Mouse (Mus musculus): ENCODE measurements around the gene Cacna2d3. TPM values are rescaled to one million over a fixed set of nuclear protein-coding genes. Genes with fewer than 3 reads are reported as not detected.
A peak's percentile ranks its signal among the peaks of the same experiment; 100 is the strongest.

Gene Cacna2d3
- polyA plus RNA-seq, 1 experiment from 2014 or later: 0.06 TPM

GRCm38 (mm10) chr14:29433076-29433714 is 288.5 kb downstream of the Cacna2d3 start:
- TF ChIP-seq CTCF (IDR thresholded peaks at IDR 0.05): no peak
- ATAC-seq (no peak), DNase-seq (ENCODE audit: low read depth, low spot score) (no peak)
- POLR2A ChIA-PET: no interaction called here
- CTCF ChIA-PET: interaction anchor here (1.1 kb wide), 1 partner anchor 12 kb away, joined by 3 read pairs; no protein-coding TSS in a partner anchor
- in situ Hi-C loops (cut with MboI; ENCODE audit: low pct_unique_long_range_greater_than_20kb): loop anchor here (25.0 kb wide), 2 partner anchors 504 to 1346 kb away; no protein-coding TSS in a partner anchor
- H3K27me3 ChIP-seq: peaks cover 4% of the 10 kb centered on the region

- ATAC-seq (no peak), DNase-seq (ENCODE audit: low read depth, low spot score) (no peak)
- peaks cover 4% of the 10 kb centered on the region for H3K27me3 ChIP-seq
- no peak for TF ChIP-seq CTCF (IDR thresholded peaks at IDR 0.05)
- in situ Hi-C loops (cut with MboI; ENCODE audit: low pct_unique_long_range_greater_than_20kb): loop anchor here (25.0 kb wide), 2 partner anchors 508 to 1342 kb away; no protein-coding TSS in a partner anchor
- ChIA-PET CTCF (interaction anchor here (1.2 kb wide), 1 partner anchor 74 kb away, joined by 3 read pairs; no protein-coding TSS in a partner anchor), POLR2A (interaction anchor here (0.7 to 1.2 kb wide), 2 partner anchors 79 to 609 kb away, joined by 4 read pairs; no protein-coding TSS in a partner anchor)
These were observed 291.9 kb downstream of the Cacna2d3 start for GRCm38 (mm10) chr14:29429788-29430187.

- ChIA-PET CTCF (no interaction called here), POLR2A (no interaction called here)
- DNase-seq (ENCODE audit: low read depth, low spot score) (no peak), ATAC-seq (no peak)
- H3K27me3 ChIP-seq: peaks cover 7% of the 10 kb centered on the region
- in situ Hi-C loops (cut with MboI; ENCODE audit: low pct_unique_long_range_greater_than_20kb): loop anchor here (25.0 kb wide), 2 partner anchors 512 to 1338 kb away; no protein-coding TSS in a partner anchor
- no peak for TF ChIP-seq CTCF (IDR thresholded peaks at IDR 0.05)
These were observed 296.0 kb downstream of the Cacna2d3 start for GRCm38 (mm10) chr14:29425666-29426065.

- CTCF ChIA-PET: interaction anchor here (0.8 to 1.3 kb wide), 2 partner anchors 12 to 13 kb away, joined by 3 read pairs; no protein-coding TSS in a partner anchor
- TF ChIP-seq CTCF (IDR thresholded peaks at IDR 0.05): no peak
- ATAC-seq (no peak), DNase-seq (ENCODE audit: low read depth, low spot score) (no peak)
- POLR2A ChIA-PET: no interaction called here
- in situ Hi-C loops (cut with MboI; ENCODE audit: low pct_unique_long_range_greater_than_20kb): loop anchor here (25.0 kb wide), 2 partner anchors 512 to 1338 kb away; no protein-coding TSS in a partner anchor
- peaks cover 7% of the 10 kb centered on the region for H3K27me3 ChIP-seq
These were observed 296.5 kb downstream of the Cacna2d3 start for GRCm38 (mm10) chr14:29425208-29425607.

GRCm38 (mm10) chr14:29405878-29406165 is 315.8 kb downstream of the Cacna2d3 start:
- DNase-seq (ENCODE audit: low read depth, low spot score): no peak
- POLR2A ChIA-PET: no interaction called here
- CTCF ChIA-PET: interaction anchor here (1.5 kb wide), 1 partner anchor 9 kb away, joined by 3 read pairs; no protein-coding TSS in a partner anchor
- no peak for TF ChIP-seq CTCF (IDR thresholded peaks at IDR 0.05)
- no peak for ATAC-seq
- peaks cover 9% of the 10 kb centered on the region for H3K27me3 ChIP-seq
- in situ Hi-C loops (cut with MboI; ENCODE audit: low pct_unique_long_range_greater_than_20kb): no loop called here

DNA sequence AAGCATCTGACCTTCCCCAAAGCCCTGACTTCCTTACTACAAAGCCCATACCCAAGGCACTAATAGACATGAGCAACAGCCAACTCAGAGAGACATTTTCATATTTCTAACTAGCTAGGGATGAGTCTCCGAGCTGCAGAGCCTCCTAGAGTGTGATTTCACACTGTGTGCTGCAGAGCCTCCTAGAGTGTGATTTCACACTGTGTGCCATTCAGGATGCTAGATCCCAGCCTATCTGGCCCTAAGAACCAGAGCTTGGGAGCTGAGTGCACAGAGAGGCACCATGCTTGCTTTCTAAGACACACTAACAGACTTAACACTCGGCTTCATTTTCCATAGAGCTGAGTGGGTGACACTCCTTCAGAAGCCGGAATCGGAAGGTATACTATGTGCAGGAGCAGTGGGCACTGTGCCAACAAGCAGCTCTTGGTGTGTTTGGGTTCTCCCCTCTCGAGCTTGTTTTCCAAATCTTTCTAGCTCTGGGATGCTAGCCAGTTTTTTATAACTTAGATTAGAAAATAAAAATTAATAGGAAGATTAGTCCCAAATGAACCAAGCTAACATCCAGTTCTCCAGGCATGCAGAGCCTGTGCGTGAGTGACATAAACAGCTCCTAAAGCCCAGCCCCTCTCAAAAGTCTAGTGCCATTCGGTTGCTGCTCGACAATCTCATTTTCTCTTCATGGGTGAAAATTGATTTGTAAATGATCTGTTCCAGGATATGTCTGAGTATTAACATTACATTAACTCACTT is 316.4 kb downstream of the Cacna2d3 start:
- ATAC-seq (no peak), DNase-seq (ENCODE audit: low read depth, low spot score) (no peak)
- in situ Hi-C loops (cut with MboI; ENCODE audit: low pct_unique_long_range_greater_than_20kb): no loop called here
- POLR2A ChIA-PET: no interaction called here
- H3K27me3 ChIP-seq: peaks cover 9% of the 10 kb centered on the region
- CTCF ChIA-PET: interaction anchor here (1.5 kb wide), 1 partner anchor 10 kb away, joined by 3 read pairs; no protein-coding TSS in a partner anchor
- no peak for TF ChIP-seq CTCF (IDR thresholded peaks at IDR 0.05)

- peak; percentile 72 for ATAC-seq
- in situ Hi-C loops (cut with MboI; ENCODE audit: low pct_unique_long_range_greater_than_20kb): no loop called here
- POLR2A ChIA-PET: no interaction called here
- peaks cover 9% of the 10 kb centered on the region for H3K27me3 ChIP-seq
- CTCF ChIA-PET: interaction anchor here (1.5 kb wide), 1 partner anchor 11 kb away, joined by 3 read pairs; no protein-coding TSS in a partner anchor
- peak; percentile 25 for DNase-seq (ENCODE audit: low read depth, low spot score)
- TF ChIP-seq CTCF (IDR thresholded peaks at IDR 0.05): no peak
These were observed 317.5 kb downstream of the Cacna2d3 start for GRCm38 (mm10) chr14:29403849-29404808.

DNA sequence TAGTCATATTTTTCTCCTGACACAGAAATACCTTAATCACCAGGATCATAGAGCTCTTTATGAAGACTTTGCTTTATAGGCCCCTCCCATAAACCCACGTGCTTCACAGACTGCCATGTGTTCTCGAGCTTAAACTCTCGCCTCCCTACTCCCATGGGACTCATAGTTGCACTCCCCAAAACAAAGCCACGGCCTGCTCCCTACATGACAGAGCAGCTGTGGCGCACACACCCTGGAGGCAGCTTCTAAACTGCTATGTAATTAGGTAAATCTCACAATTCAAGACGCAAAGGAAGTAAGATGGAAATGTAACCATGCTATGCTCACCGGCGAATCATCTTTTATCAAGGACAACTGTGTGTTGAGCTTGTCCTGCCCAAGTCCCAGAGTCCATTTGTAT is 319.2 kb downstream of the Cacna2d3 start:
- CTCF ChIA-PET: no interaction called here
- TF ChIP-seq CTCF (IDR thresholded peaks at IDR 0.05): no peak

GRCm38 (mm10) chr14:29393786-29394185 is 327.9 kb downstream of the Cacna2d3 start:
- ATAC-seq (no peak), DNase-seq (ENCODE audit: low read depth, low spot score) (no peak)
- no peak for TF ChIP-seq CTCF (IDR thresholded peaks at IDR 0.05)
- CTCF ChIA-PET: no interaction called here
- no peaks in the 10 kb centered on the region for H3K27me3 ChIP-seq
- POLR2A ChIA-PET: no interaction called here
- in situ Hi-C loops (cut with MboI; ENCODE audit: low pct_unique_long_range_greater_than_20kb): no loop called here

More for the DNA sequence above, 319.2 kb downstream of the Cacna2d3 start:
- ATAC-seq: no peak
- POLR2A ChIA-PET: interaction anchor here (0.6 kb wide), 1 partner anchor 766 kb away, joined by 3 read pairs; no protein-coding TSS in a partner anchor
- no peak for DNase-seq (ENCODE audit: low read depth, low spot score)
- in situ Hi-C loops (cut with MboI; ENCODE audit: low pct_unique_long_range_greater_than_20kb): no loop called here
- H3K27me3 ChIP-seq: no peaks in the 10 kb centered on the region

DNA sequence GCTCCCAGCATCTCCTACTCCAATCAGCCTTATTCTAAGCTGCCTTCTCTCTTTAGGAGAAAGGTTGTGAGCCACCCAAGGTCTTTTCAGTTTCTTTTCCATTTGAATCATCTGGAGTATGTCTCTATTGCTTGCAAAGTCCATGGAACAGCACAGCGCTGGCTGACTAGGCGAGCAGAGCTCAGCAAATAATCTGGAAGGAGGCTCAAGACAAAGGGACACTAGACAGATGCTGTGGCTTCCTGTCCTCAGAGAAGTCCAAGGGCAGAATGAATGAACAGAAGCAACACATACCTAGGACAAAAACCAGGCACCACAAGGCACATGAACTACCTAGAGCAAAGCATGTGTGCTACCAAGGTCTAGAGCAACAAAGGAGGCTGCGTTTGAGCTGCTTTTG is 328.8 kb downstream of the Cacna2d3 start:
- H3K27me3 ChIP-seq: no peaks in the 10 kb centered on the region
- CTCF ChIA-PET: no interaction called here
- DNase-seq (ENCODE audit: low read depth, low spot score): no peak
- POLR2A ChIA-PET: no interaction called here
- TF ChIP-seq CTCF (IDR thresholded peaks at IDR 0.05): no peak
- no peak for ATAC-seq
- in situ Hi-C loops (cut with MboI; ENCODE audit: low pct_unique_long_range_greater_than_20kb): no loop called here
